Mouse (Mus musculus): ENCODE results near the gene Ppm1h. TPM values are rescaled to one million over a fixed set of nuclear protein-coding genes. Genes with fewer than 3 reads are reported as not detected.
"Not testable (repeated sequence)": the region's sequence is repeated elsewhere in the genome, so short reads cannot be mapped to it uniquely, and the experiment has no call there.

Gene Ppm1h
- total RNA-seq, 2 experiments from 2014 or later = 5.0 to 6.5 TPM

DNA sequence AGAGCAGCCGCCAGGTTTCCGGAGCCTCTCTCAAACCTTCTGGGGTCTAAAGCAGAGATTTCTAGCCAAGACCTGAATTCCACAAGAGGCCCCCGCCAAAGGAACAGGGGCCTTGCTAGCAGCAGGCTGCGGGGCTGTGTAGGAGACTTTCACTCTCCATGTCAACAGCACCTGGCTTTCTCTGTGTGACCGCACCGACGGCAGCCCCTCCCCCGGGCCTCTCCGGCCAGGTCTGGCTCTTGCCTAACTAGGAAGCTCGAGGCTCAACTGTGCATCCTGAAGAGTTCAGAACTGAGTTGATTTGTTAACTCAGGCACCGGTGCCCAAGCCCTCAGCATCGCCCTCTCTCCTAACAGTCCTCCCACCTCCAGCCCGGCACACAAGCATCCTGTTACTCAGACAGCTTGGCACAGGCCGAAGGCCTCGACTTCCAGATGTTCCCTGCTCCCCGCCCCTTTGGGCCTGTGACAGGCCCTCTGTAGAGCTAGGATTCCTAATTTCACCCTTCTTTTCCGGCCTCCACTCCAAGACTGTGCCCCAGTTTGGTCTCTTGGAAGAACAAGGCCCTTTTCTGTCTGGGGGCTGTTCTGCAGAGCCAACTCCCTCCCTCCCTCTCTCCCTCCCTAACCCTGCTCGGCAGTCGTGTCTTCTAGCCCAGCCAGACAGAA lies 234.3 kb downstream of the Ppm1h start:
- ATAC-seq (replicated peaks; ENCODE audit: low FRiP score, poor library complexity, severe bottlenecking) = no peak

GRCm38 (mm10) chr10:122913393-122913792 lies 234.8 kb downstream of the Ppm1h start:
- no peak for ATAC-seq (replicated peaks; ENCODE audit: low FRiP score, poor library complexity, severe bottlenecking)

GRCm38 (mm10) chr10:122915905-122916304 lies 237.3 kb downstream of the Ppm1h start:
- no peak for ATAC-seq (replicated peaks; ENCODE audit: low FRiP score, poor library complexity, severe bottlenecking)

DNA sequence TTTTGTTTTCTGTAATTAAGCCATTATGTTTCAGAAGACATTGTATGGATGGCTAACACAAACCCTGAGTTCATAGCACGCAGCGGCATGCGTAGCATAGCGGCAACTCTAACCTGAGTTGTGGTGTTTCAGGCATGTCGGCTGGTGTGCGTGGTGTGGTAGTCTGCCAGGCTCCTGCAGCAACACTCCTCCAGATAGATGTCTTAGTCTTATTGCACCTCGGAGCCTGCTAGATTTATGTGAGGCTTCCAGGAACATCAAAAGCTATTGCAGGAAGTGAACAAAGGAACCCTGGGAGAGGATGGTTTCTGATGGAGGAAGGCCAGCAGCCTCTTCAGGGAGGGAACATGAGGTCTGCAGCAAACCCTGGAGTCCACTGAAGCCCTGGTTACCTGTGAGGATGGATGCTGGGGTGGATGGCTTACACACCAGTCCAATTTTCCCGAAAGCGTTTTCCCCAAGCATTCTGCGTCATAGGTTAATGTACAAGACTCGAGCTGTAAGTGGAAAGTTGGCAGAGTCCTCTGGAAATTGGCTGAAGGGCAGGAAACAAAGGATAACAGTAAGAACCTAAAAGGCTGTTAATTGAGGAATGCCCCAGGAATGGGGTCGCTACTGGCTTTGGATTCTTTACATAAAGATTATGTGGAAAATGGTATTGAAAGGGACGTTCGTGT lies 239.2 kb downstream of the Ppm1h start:
- no peak for ATAC-seq (replicated peaks; ENCODE audit: low FRiP score, poor library complexity, severe bottlenecking)

DNA sequence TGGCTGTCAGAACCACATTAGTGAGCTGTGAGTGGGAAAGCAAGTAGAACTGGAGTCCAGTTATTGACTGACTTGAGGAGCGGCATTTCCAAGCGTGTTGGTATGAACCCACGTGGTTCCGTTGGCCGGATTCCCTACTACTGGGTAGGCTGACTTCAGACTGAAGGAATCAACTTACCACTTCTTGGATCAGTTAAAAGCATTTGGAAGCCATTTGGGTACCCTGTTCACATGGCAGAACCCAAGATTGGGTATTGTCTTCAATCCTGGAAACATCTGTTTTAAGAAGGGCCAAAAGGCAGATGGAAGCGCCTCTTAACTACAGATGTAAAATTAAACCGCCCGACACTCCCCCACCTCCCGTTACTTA lies 239.7 kb downstream of the Ppm1h start:
- no peak for ATAC-seq (replicated peaks; ENCODE audit: low FRiP score, poor library complexity, severe bottlenecking)

DNA sequence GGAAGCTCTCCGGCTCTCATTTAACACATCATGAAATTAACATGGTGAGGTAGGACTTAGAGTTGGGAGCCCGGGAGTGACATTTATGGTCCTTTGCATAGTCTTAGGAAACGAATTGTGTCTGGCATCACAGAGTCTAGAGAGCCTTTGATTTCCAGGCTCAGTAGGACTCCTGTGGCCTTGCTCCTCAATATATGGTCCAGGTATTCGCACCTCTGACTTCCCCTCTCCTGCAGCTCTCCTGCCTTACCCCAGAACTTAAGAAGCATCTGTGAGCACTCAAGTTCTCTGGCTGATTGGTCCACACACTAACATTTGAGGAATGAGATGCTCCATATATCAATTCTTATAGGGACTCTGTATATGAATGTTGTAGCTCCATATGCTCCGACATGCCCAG lies 240.2 kb downstream of the Ppm1h start:
- ATAC-seq (replicated peaks; ENCODE audit: low FRiP score, poor library complexity, severe bottlenecking) = no peak

DNA sequence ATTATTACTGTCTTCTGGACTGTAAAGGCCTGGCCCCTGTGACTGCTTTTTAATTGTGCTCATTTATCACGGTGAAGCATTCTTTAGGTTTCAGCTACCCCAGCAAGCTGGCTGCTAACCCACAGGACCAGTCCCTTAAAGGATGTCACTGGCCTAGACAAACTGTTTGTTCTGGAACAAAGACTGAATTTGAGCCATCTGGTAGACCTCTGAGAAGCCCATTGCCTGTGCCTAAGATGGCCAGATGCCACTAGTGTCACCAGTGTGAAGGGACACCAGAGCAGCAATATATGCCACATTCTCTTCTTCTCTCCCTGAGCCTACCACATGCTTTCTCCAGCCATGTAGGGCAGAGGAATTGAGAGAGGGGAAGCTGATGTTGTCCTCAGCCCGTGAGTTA lies 240.9 kb downstream of the Ppm1h start:
- no peak for ATAC-seq (replicated peaks; ENCODE audit: low FRiP score, poor library complexity, severe bottlenecking)

- ATAC-seq (replicated peaks; ENCODE audit: low FRiP score, poor library complexity, severe bottlenecking) = no peak
Measured at GRCm38 (mm10) chr10:122920218-122920795, 241.7 kb downstream of the Ppm1h start.

DNA sequence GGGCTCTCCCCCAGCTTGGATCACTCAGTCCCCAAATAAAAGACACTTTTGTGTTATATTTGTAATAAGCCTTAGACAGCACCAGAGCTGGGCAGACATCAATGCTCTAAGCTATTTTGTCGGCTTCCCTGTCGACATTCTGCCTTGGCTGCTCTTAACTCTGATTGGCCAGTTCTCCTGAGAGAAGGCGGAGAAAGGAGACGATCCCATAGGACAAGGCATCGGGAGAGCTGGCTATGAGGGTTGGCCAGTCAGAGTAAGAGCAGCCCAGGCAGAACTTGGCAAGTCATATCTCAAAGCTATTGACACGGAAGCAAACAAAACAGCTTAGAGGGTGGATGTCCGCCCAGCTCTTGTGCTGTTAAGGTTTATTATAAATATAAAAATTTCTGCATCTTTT lies 243.7 kb downstream of the Ppm1h start:
- no peak for ATAC-seq (replicated peaks; ENCODE audit: low FRiP score, poor library complexity, severe bottlenecking)

- ATAC-seq (replicated peaks; ENCODE audit: low FRiP score, poor library complexity, severe bottlenecking) = not testable (repeated sequence)
Measured at GRCm38 (mm10) chr10:122924571-122924970, 246.0 kb downstream of the Ppm1h start.

DNA sequence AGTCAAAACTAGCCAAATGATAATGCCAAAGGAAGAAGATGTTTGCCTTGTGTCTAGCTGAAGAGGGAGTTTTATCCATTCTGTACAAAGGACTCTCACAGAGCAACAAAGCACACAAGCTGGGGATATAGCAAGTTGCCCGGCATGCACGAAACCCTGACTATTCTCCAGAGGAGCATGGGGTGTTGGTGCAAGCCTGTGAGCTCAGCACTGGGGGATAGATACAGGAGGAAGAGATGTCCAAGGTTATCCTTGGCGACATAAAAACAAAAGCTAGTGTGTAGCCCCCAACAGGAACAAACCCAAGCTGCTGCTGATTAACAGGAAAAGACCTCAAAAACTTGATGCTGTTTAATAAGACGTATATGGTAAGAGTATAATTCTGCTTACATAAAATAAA lies 247.7 kb downstream of the Ppm1h start:
- no peak for ATAC-seq (replicated peaks; ENCODE audit: low FRiP score, poor library complexity, severe bottlenecking)

DNA sequence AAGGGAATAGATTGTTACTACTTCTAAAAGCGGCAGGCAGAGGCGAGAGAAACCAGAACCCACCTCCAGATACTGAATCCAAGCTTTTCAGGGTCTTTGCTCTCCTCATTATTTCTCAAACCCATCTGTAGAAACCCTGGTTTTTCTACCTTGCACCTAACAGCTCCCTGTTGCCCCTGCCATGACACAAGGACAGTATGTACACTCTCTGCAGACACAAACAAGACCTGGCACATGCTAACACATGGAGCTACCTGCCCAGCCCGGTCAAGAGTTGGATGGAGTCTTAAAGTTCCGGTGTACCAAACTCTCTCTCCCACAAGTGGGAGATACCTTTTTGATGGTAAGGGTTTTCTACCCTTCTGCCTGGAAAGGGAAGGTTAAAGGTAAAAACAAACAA lies 252.0 kb downstream of the Ppm1h start:
- ATAC-seq (replicated peaks; ENCODE audit: low FRiP score, poor library complexity, severe bottlenecking) = no peak

DNA sequence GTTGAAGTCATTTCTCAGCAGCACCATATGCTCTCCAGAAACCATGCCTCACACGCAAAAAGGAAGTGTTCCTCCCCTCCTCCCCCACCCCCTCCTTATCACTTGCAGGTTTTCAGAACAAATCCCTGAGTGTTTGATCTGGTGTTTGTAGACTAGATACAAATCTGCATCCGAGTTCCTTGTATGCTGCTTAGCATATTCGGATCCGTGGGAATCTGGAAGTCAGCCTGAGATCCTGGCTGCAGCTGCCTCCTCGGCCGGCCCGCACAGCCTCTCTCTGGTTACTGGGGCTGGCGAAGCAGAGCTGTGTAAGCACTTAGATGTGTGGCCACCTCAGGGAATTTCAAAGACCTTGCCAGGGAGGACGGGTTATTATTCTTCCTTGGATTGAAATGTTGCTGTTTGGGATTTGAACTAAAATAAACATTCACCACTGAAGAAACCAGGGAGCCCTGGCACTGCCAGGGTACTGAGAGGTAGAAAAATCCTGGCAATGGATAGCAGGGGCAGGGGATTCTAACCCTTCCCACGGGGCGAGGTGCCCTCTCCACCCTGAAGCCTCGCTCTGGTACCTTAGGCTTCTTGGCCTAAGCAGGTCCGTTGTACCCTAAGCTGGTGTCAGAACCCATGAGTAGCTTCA lies 252.8 kb downstream of the Ppm1h start:
- ATAC-seq (replicated peaks; ENCODE audit: low FRiP score, poor library complexity, severe bottlenecking) = no peak

GRCm38 (mm10) chr10:122931851-122932550 lies 253.4 kb downstream of the Ppm1h start:
- ATAC-seq (replicated peaks; ENCODE audit: low FRiP score, poor library complexity, severe bottlenecking) = no peak

DNA sequence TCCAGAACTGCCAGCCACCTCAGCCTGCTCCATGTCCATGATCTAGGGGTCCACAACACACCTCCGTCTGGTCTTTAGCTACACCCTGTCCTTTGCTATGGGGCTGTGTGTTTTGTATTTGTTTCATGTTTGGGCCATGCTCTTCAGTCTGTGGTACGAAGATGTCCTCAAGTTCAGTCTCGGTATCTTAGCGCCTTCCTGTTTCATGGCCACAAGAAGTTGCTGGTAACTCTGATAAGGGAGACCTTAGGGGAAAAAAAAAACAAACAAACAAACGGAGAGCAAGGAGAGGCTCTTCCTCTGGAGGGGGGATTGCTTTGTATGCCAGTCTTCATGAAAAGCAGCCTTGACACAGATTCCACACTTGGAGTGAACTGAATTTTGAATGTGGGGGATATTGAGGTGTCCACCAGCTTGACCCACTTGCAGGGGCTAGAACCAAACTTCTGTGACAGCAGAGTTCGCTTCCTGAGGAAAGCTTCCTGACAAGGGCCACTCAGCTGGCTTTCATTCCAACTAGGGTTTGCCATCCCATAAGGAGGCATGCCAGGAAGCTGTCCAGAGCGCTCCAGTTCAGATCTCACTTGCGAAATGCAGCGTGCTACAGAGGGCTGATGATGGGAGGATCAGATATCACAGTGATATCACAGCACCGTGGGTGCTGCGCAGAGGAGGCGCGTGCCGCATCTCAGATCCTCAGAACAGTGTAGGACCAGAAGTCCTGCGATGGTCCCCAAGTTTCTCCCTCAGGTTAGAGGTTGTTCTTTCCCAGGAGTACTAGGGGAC lies 254.7 kb downstream of the Ppm1h start:
- ATAC-seq (replicated peaks; ENCODE audit: low FRiP score, poor library complexity, severe bottlenecking) = no peak

GRCm38 (mm10) chr10:122935406-122935805 lies 256.8 kb downstream of the Ppm1h start:
- not testable (repeated sequence) for ATAC-seq (replicated peaks; ENCODE audit: low FRiP score, poor library complexity, severe bottlenecking)

GRCm38 (mm10) chr10:122937380-122937779 lies 258.8 kb downstream of the Ppm1h start:
- ATAC-seq (replicated peaks; ENCODE audit: low FRiP score, poor library complexity, severe bottlenecking) = not testable (repeated sequence)

DNA sequence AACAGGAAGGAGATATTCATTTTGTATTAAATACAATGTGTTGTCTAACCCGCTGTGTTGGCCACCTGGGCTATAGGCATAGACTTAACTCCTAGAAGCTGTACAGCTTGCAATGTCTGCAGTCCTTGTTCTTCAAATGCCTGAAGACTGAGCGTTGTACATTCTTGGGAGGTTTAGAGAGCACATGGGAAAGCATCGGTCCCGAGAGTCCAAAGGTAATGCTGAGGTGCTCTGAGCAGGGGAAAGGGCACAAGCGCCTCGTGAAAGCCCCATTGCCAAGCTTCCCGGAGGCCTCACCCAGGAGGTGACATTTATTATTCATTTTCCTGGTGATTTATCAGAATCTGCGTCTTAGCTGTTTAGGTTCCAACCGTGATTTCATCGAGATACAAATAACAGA lies 261.0 kb downstream of the Ppm1h start:
- no peak for ATAC-seq (replicated peaks; ENCODE audit: low FRiP score, poor library complexity, severe bottlenecking)

GRCm38 (mm10) chr10:122942771-122943170 lies 264.2 kb downstream of the Ppm1h start:
- ATAC-seq (replicated peaks; ENCODE audit: low FRiP score, poor library complexity, severe bottlenecking) = no peak

DNA sequence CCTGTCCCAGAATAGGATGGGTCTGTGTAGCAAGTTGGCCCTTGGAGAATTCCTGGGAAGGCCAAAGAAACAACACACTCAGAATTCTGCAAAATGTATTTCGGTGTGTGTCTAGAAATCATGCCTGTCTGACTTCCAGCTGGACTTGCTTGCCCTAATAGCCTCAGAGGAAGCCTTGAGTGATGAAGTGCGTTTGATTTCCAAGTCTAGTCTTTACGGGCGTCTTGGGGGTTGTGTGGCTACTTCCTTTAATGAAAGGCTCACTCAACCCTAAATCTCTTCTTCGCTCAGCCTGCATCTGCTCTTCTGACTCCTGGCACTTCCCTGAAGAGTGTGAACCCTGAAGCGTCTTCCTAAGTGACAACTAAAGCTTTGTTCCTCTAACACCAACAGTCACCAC lies 265.3 kb downstream of the Ppm1h start:
- no peak for ATAC-seq (replicated peaks; ENCODE audit: low FRiP score, poor library complexity, severe bottlenecking)

Data from erythroblast, adult 5-6 weeks (primary cell).